Mouse (Mus musculus): ENCODE results near the gene Myo18a.

- TF ChIP-seq GATA1 (IDR thresholded peaks at IDR 0.05; ENCODE audit: borderline replicate concordance, low read length) (no peak), FLI1 (IDR thresholded peaks at IDR 0.05; ENCODE audit: low read length) (no peak)
These were observed 113.7 kb downstream of the Myo18a start for GRCm38 (mm10) chr11:77876760-77877148.
